Mouse (Mus musculus) cortical plate, adult 2 months (tissue): ENCODE data around the gene Cstf1.

Experiments
- CTCF ChIP-seq: fragments of 200-500 bp; IDR thresholded peaks from 2 replicates; pipeline ENCODE4 v1.5.1; 2011; ENCODE audit warnings: mild to moderate bottlenecking, control low read depth, low read length; ENCODE audit not compliant: insufficient read depth; ENCODE audit errors: extremely low read depth
- POLR2A ChIP-seq: fragments of 200-500 bp; IDR thresholded peaks from 2 replicates; pipeline ENCODE4 v1.6.1; 2011; ENCODE audit warnings: mild to moderate bottlenecking, low read length, control low read depth; ENCODE audit not compliant: insufficient read depth; ENCODE audit errors: extremely low read depth

- TF ChIP-seq POLR2A = no peak
- no peak for TF ChIP-seq CTCF
Observed at GRCm38 (mm10) chr2:172395961-172396360, 25.5 kb downstream of the Cstf1 start.
